Mouse (Mus musculus): Measurements from ENCODE around the gene Map10.

DNA sequence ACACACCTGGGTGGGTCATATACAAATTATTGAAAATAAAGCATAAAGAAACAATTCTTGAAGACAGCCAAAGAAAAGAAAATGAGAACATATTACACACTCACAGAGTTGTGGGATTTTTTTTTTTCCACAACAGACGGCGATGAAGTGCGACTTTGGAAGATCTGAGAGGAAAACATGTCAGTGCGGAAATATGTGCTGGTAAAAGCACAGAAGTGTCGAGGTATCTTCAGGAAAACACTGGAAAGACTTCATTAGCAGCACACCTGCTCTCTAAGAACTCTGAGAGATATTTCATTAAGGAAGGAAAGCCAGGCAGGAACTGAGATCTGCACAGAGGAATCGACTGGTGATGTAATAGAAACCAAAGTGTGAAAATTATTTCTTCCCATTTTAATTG is 26.3 kb downstream of the Map10 start:
- TF ChIP-seq GATA1 (IDR thresholded peaks at IDR 0.05; ENCODE audit: low read length) (no peak), TAL1 (IDR thresholded peaks at IDR 0.05; ENCODE audit: low read length) (no peak)
